Mouse (Mus musculus): Measurements from ENCODE around the gene Rmdn2.

DNA sequence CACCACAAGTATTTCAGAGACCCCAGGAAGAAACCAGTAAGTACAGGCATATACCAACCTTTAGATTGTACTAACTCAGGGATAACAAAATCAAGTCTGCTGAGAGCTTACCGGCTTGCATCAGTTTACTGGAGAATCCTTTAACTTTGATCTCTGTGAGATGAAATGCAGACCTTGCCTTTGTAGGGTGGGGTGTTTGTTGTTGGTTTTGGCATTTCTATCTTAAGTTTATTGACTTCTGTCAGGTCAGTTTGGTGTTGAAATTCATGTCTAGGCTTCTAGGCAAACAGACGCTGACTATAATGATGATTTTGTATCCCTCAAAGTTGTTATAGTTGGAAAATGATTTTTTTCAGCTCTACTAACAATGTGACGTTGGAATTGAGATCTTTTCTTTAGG, 12.2 kb downstream of the Rmdn2 start:
- no peak for TF ChIP-seq CTCF (IDR thresholded peaks at IDR 0.05; ENCODE audit: extremely low read depth, insufficient read depth, low read length)
- no peak for TF ChIP-seq POLR2A (IDR thresholded peaks at IDR 0.05; ENCODE audit: extremely low read depth, insufficient read depth, low read length)

Data from cortical plate, adult 2 months (tissue).